In the genomic region with DNA sequence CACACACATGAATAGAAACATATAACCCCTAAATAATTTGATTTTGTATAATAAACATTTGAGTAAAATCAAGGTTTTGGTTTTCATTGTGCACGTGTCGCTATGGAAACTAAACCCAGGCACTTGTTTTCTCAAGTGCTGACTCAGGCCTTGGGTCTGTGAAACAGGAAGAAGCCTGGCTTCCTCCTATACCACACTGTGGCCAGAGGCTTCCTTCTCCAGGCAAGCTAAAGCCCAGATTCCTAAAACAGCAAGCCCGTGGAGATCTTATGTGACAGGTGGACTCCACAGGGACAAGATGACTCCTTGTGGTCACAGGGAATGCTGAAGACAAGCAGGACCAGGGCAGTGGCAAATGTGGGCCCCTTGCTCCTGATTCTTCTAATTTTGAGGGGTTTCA, we compare ENCODE assay signal across 9 mouse cellular contexts. TPM values are rescaled to one million over a fixed set of nuclear protein-coding genes. Genes with fewer than 3 reads are reported as not detected.
DNase-seq lines count a peak whose midpoint lies in the region; ATAC-seq lines count a peak whose summit lies in the region.
"Had no signal": no experiment of that assay in that cellular context is flagged by ENCODE, and none has a peak within 500 bp of the region (broad histone marks: within the 10 kb centered on the region; RNA-seq: fewer than 3 reads in every experiment).

No protein-coding gene starts in this region.

- DNase-seq in 3T3-L1 (ENCODE audit: low read depth, low spot score) = peak; percentile 64
- DNase-seq in B cell, adult 2 months = peak; percentile 45 to 52
- no peak for DNase-seq in ovary, postnatal 36 days (ENCODE audit: low spot score)
- no peak for DNase-seq in right cerebral cortex, postnatal 36 days (ENCODE audit: low spot score in 2 of 2)
- no peak for DNase-seq in gastrocnemius, postnatal 36 days
- DNase-seq: adrenal gland, adult 2 months; gastrocnemius, postnatal 10 days had no signal

- peak; percentile 46 for ATAC-seq in granulocyte monocyte progenitor cell, adult 5-6 weeks (replicated peaks; ENCODE audit: poor library complexity, severe bottlenecking)
- ATAC-seq in megakaryocyte, adult 5-6 weeks (ENCODE audit: poor library complexity, severe bottlenecking) = peak; percentile 75

- intact Hi-C loops in gastrocnemius, postnatal 36 days (cut with DNase I) = loop anchor here (5.0 kb wide), 1 partner anchor 53 kb away; no protein-coding TSS in a partner anchor

RNA-seq across cellular contexts. Expression of a gene that starts 38.6 kb away (rescaled TPM):
- 90.9 and 98.7 TPM in 2 replicates for total RNA-seq in granulocyte monocyte progenitor cell, adult 5-6 weeks (2014; fragmentation: Nextera tagmentation)
- total RNA-seq in granulocyte monocyte progenitor cell, adult 5-6 weeks (2017) = 64.6 and 66.4 TPM in 2 replicates
- total RNA-seq in megakaryocyte, adult 5-6 weeks (2015) = 74.3 and 89.0 TPM in 2 replicates
- total RNA-seq in megakaryocyte, adult 5-6 weeks (2017) = 48.1 and 51.6 TPM in 2 replicates
- total RNA-seq in gastrocnemius, postnatal 36 days (2021) = under 1 TPM; 0.48 to 0.49 TPM

Comparison
In these comparisons a context has a peak if more than half of its experiments do, and no peak if none do; other contexts are left out.
1. DNase-seq: peak in 3T3-L1 (single experiment) and B cell, adult 2 months (2 of 2); none in ovary, postnatal 36 days (single experiment), right cerebral cortex, postnatal 36 days (0 of 2) and gastrocnemius, postnatal 36 days (0 of 2).
2. RNA of a gene that starts 38.6 kb away (total RNA-seq): 64.6 to 98.7 TPM in granulocyte monocyte progenitor cell, adult 5-6 weeks and 48.1 to 89.0 TPM in megakaryocyte, adult 5-6 weeks; 0.48 to 0.49 TPM in gastrocnemius, postnatal 36 days; every median in the first group is over 10 times any median in the second.